In the genomic region with DNA sequence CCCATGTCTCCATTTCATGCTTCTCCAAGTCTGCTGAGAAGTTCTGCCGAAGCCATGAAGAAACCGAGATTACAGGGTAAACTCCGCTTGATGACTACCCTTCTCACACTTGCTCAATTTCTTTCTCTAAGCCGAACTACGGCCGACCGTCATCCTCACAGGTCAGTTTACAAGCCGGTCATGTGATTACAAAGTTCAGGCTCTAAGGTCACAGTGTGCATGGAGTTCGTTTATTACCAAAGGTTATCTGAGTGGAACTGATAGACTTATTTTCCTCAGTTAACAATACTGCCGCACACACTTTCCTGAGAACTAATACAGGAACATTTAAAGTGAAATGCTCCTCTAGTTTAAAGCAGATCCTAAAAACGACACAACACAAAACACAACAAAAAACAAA, we compare ENCODE assay signal across 12 mouse cellular contexts.
DNase-seq lines count a peak whose midpoint lies in the region; ATAC-seq lines count a peak whose summit lies in the region.
"Had no signal": no experiment of that assay in that cellular context is flagged by ENCODE, and none has a peak within 500 bp of the region (broad histone marks: within the 10 kb centered on the region; RNA-seq: fewer than 3 reads in every experiment).

No protein-coding gene starts in this region.

- DNase-seq in heart, embryonic 10.5 days (ENCODE audit: low spot score), result no peak
- DNase-seq in heart, postnatal 10 days, result no peak
- DNase-seq in adipocyte (ENCODE audit: low spot score), result peak; percentile 19
- DNase-seq in embryonic facial prominence, embryonic 14.5 days (ENCODE audit: low spot score), result no peak
- no peak for DNase-seq in urinary bladder, postnatal 4 days (ENCODE audit: low spot score in 2 of 2)
- DNase-seq in left cerebral cortex, adult 18-20 months (ENCODE audit: low spot score in 2 of 2), result no peak
- DNase-seq: lung, adult 2 months had no signal

- peak overlapping the region; percentile 38 for H3K4me3 ChIP-seq in heart, embryonic 10.5 days
- H3K4me3 ChIP-seq in embryonic facial prominence, embryonic 14.5 days (ENCODE audit: low read depth, low read length), result no peak overlapping the region
- H3K4me3 ChIP-seq in limb, embryonic 12.5 days (replicated peaks), result no peak overlapping the region
- H3K4me3 ChIP-seq: embryonic facial prominence, embryonic 12.5 days; hindbrain, embryonic 13.5 days; neural tube, embryonic 13.5 days had no signal

- H3K27me3 ChIP-seq in heart, embryonic 10.5 days (ENCODE audit: insufficient read depth, poor library complexity, severe bottlenecking), result no peaks in the 10 kb centered on the region
- H3K27me3 ChIP-seq in embryonic facial prominence, embryonic 14.5 days (replicated peaks; ENCODE audit: control insufficient read depth, insufficient read depth, low read length), result no peaks in the 10 kb centered on the region
- no peaks in the 10 kb centered on the region for H3K27me3 ChIP-seq in limb, embryonic 12.5 days
- H3K27me3 ChIP-seq: embryonic facial prominence, embryonic 12.5 days; hindbrain, embryonic 13.5 days; neural tube, embryonic 13.5 days had no signal

- peak overlapping the region; percentile 14; the same call in 1 of the 2 replicates for H3K4me2 ChIP-seq in embryonic facial prominence, embryonic 14.5 days (ENCODE audit: low read depth, low read length)
- 0 out of 2 replicates have a peak overlapping the region, but pooled peaks have one; percentile 26 for H3K4me2 ChIP-seq in limb, embryonic 12.5 days
- H3K4me2 ChIP-seq: embryonic facial prominence, embryonic 12.5 days; hindbrain, embryonic 13.5 days; neural tube, embryonic 13.5 days had no signal

- no peak overlapping the region for H3K9ac ChIP-seq in embryonic facial prominence, embryonic 14.5 days (ENCODE audit: low read depth, low read length)
- H3K9ac ChIP-seq in limb, embryonic 12.5 days (replicated peaks), result no peak overlapping the region
- H3K9ac ChIP-seq: embryonic facial prominence, embryonic 12.5 days; hindbrain, embryonic 13.5 days; neural tube, embryonic 13.5 days had no signal

- H3K4me1 ChIP-seq in heart, embryonic 10.5 days, result peaks cover 30% of the 10 kb centered on the region
- H3K4me1 ChIP-seq in embryonic facial prominence, embryonic 14.5 days (ENCODE audit: control insufficient read depth, insufficient read depth, low read length), result peaks cover 8% of the 10 kb centered on the region; the same call in 1 of the 2 replicates
- peaks cover 22% of the 10 kb centered on the region for H3K4me1 ChIP-seq in limb, embryonic 12.5 days (replicated peaks)

- peak overlapping the region; percentile 72 for H3K27ac ChIP-seq in heart, embryonic 10.5 days
- no peak overlapping the region for H3K27ac ChIP-seq in embryonic facial prominence, embryonic 14.5 days (replicated peaks; ENCODE audit: low read depth, low read length)
- H3K27ac ChIP-seq in limb, embryonic 12.5 days, result no peak overlapping the region
- H3K27ac ChIP-seq: embryonic facial prominence, embryonic 12.5 days; hindbrain, embryonic 13.5 days; neural tube, embryonic 13.5 days had no signal

- WGBS in heart, embryonic 10.5 days, result 14% methylated on average over 11 of the region's 11 CpGs
- 23% methylated on average over 11 of the region's 11 CpGs for WGBS in embryonic facial prominence, embryonic 14.5 days
- 10% methylated on average over 11 of the region's 11 CpGs for WGBS in limb, embryonic 12.5 days

- no peak for ATAC-seq in embryonic facial prominence, embryonic 14.5 days (ENCODE audit: low read depth)
- ATAC-seq in limb, embryonic 12.5 days (ENCODE audit: insufficient number of reproducible peaks, insufficient read depth, low FRiP score, low TSS enrichment, low read depth), result no peak
- ATAC-seq in activated CD4-positive, CD25-positive, alpha-beta regulatory T cell, adult 4 months, result no peak

- no peaks in the 10 kb centered on the region for H3K9me3 ChIP-seq in heart, embryonic 10.5 days
- no peaks in the 10 kb centered on the region for H3K9me3 ChIP-seq in embryonic facial prominence, embryonic 14.5 days (ENCODE audit: control insufficient read depth, low read length)
- no peaks in the 10 kb centered on the region for H3K9me3 ChIP-seq in limb, embryonic 12.5 days
- H3K9me3 ChIP-seq: embryonic facial prominence, embryonic 12.5 days; hindbrain, embryonic 13.5 days; neural tube, embryonic 13.5 days had no signal

- intact Hi-C loops in heart, postnatal 10 days (cut with DNase I), result no loop called here

- H3K36me3 ChIP-seq in heart, embryonic 10.5 days, result no peaks in the 10 kb centered on the region
- no peaks in the 10 kb centered on the region for H3K36me3 ChIP-seq in embryonic facial prominence, embryonic 14.5 days (ENCODE audit: control insufficient read depth, insufficient read depth, low read length)
- no peaks in the 10 kb centered on the region for H3K36me3 ChIP-seq in limb, embryonic 12.5 days
- H3K36me3 ChIP-seq: embryonic facial prominence, embryonic 12.5 days; hindbrain, embryonic 13.5 days; neural tube, embryonic 13.5 days had no signal
